Comparison of ENCODE assay signal across 36 mouse cellular contexts in the genomic region with DNA sequence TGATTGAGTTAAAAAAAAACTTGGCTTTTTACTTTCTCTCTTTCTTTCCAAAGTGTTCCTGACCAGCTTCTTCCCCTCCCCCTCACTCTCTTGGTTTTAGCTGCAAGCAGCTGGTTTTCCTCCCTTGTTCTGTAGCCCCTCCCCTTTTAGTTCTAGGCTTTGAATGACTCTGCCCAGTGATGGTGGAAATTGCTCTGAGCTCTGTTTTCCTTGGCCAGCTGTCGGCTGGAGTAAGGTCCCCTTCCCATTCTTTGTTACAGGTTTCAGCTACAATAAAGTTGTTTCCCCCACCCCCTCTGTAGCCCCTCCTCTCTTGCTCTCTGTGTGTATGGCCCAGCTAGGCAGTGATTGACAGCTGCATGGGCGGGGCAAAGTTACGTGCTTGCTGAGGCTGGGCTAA. TPM values are rescaled to one million over a fixed set of nuclear protein-coding genes. Genes with fewer than 3 reads are reported as not detected.
DNase-seq lines count a peak whose midpoint lies in the region; ATAC-seq lines count a peak whose summit lies in the region.
"Had no signal": no experiment of that assay in that cellular context is flagged by ENCODE, and none has a peak within 500 bp of the region (broad histone marks: within the 10 kb centered on the region; RNA-seq: fewer than 3 reads in every experiment).

No protein-coding gene starts in this region.

- ATAC-seq in hindbrain, embryonic 11.5 days (ENCODE audit: low FRiP score), result no peak
- no peak for ATAC-seq in hindbrain, embryonic 13.5 days (ENCODE audit: low FRiP score)
- no peak for ATAC-seq in monocyte, adult 5-6 weeks (replicated peaks; ENCODE audit: insufficient number of reproducible peaks, low FRiP score, low TSS enrichment, poor library complexity, severe bottlenecking)
- ATAC-seq: CD4-positive, CD25-positive, alpha-beta regulatory T cell, adult 4 months; forebrain, embryonic 16.5 days; hindbrain, embryonic 16.5 days; intestine, embryonic 15.5 days had no signal

- no peak overlapping the region for H3K4me3 ChIP-seq in hindbrain, embryonic 11.5 days (ENCODE audit: low read depth, low read length)
- no peak overlapping the region for H3K4me3 ChIP-seq in hindbrain, embryonic 13.5 days
- H3K4me3 ChIP-seq: embryonic facial prominence, embryonic 12.5 days; erythroblast, embryonic 14.5 days; forebrain, embryonic 12.5 days; heart, adult 2 months; heart, embryonic 10.5 days; heart, embryonic 13.5 days; hindbrain, embryonic 12.5 days; intestine, embryonic 15.5 days had no signal

- no peaks in the 10 kb centered on the region for H3K9me3 ChIP-seq in hindbrain, embryonic 11.5 days (ENCODE audit: control insufficient read depth, low read length)
- H3K9me3 ChIP-seq in hindbrain, embryonic 13.5 days, result peaks cover 4% of the 10 kb centered on the region; the same call in 1 of the 2 replicates
- H3K9me3 ChIP-seq: intestine, embryonic 15.5 days had no signal

- no peak overlapping the region for H3K4me2 ChIP-seq in hindbrain, embryonic 11.5 days (replicated peaks; ENCODE audit: low read depth, low read length)
- H3K4me2 ChIP-seq in hindbrain, embryonic 13.5 days, result no peak overlapping the region
- H3K4me2 ChIP-seq: embryonic facial prominence, embryonic 12.5 days; forebrain, embryonic 12.5 days; heart, embryonic 13.5 days; hindbrain, embryonic 12.5 days; intestine, embryonic 15.5 days had no signal

- H3K27ac ChIP-seq in hindbrain, embryonic 11.5 days (ENCODE audit: low read depth, low read length), result no peak overlapping the region
- no peak overlapping the region for H3K27ac ChIP-seq in hindbrain, embryonic 13.5 days
- H3K27ac ChIP-seq: embryonic facial prominence, embryonic 12.5 days; forebrain, embryonic 12.5 days; heart, adult 2 months; heart, embryonic 10.5 days; heart, embryonic 13.5 days; hindbrain, embryonic 12.5 days; intestine, embryonic 15.5 days had no signal

- peak; percentile 1 for DNase-seq in hindbrain, embryonic 11.5 days (ENCODE audit: low spot score)
- DNase-seq in ES-CJ7 (ENCODE audit: low read depth, low spot score), result peak; percentile 64
- DNase-seq in R1 (ENCODE audit: low read depth, low spot score), result peak; percentile 95
- peak; percentile 1 for DNase-seq in embryo, embryonic 10.5 days (ENCODE audit: low spot score)
- no peak for DNase-seq in right cerebral cortex, postnatal 14 days
- no peak for DNase-seq in cerebellum, adult 9-11 months
- DNase-seq: adrenal gland, postnatal 10 days; adrenal gland, postnatal 36 days; cerebellum, adult 11 months; cerebellum, adult 2 months; cerebellum, postnatal 36 days; gastrocnemius, postnatal 10 days; gastrocnemius, postnatal 36 days; heart, adult 2 months; heart, postnatal 14 days; heart, postnatal 4 days; kidney, adult 11 months had no signal

- H3K9ac ChIP-seq in hindbrain, embryonic 11.5 days (ENCODE audit: low read depth, low read length), result no peak overlapping the region
- H3K9ac ChIP-seq in hindbrain, embryonic 13.5 days, result no peak overlapping the region
- H3K9ac ChIP-seq: embryonic facial prominence, embryonic 12.5 days; forebrain, embryonic 12.5 days; heart, embryonic 13.5 days; hindbrain, embryonic 12.5 days; intestine, embryonic 15.5 days had no signal

- H3K27me3 ChIP-seq in hindbrain, embryonic 11.5 days (ENCODE audit: control insufficient read depth, insufficient read depth, low read length), result no peaks in the 10 kb centered on the region
- no peaks in the 10 kb centered on the region for H3K27me3 ChIP-seq in hindbrain, embryonic 13.5 days
- H3K27me3 ChIP-seq: embryonic facial prominence, embryonic 12.5 days; forebrain, embryonic 12.5 days; heart, embryonic 13.5 days; hindbrain, embryonic 12.5 days; intestine, embryonic 15.5 days had no signal

- 62% methylated on average over 3 of the region's 3 CpGs for WGBS in hindbrain, embryonic 11.5 days
- 57% methylated on average over 3 of the region's 3 CpGs for WGBS in hindbrain, embryonic 13.5 days

- H3K36me3 ChIP-seq in hindbrain, embryonic 11.5 days (ENCODE audit: control insufficient read depth, insufficient read depth, low read length), result no peaks in the 10 kb centered on the region
- no peaks in the 10 kb centered on the region for H3K36me3 ChIP-seq in hindbrain, embryonic 13.5 days
- H3K36me3 ChIP-seq: embryonic facial prominence, embryonic 12.5 days; forebrain, embryonic 12.5 days; heart, embryonic 10.5 days; heart, embryonic 13.5 days; hindbrain, embryonic 12.5 days; intestine, embryonic 15.5 days had no signal

- H3K4me1 ChIP-seq in hindbrain, embryonic 11.5 days (replicated peaks; ENCODE audit: control insufficient read depth, insufficient read depth, low read length), result no peaks in the 10 kb centered on the region
- no peaks in the 10 kb centered on the region for H3K4me1 ChIP-seq in hindbrain, embryonic 13.5 days (replicated peaks)
- H3K4me1 ChIP-seq: embryonic facial prominence, embryonic 12.5 days; forebrain, embryonic 12.5 days; heart, embryonic 10.5 days; heart, embryonic 13.5 days; hindbrain, embryonic 12.5 days; intestine, embryonic 15.5 days had no signal

RNA-seq across cellular contexts. Expression of gene Cyp2d12, which starts 47.9 kb away (rescaled TPM):
- not detected in 2 replicates for polyA plus RNA-seq in hindbrain, embryonic 11.5 days (2014; fragmentation: Nextera tagmentation; extraction: Ambion mirVana)
- not detected in 2 replicates for polyA plus RNA-seq in hindbrain, embryonic 13.5 days (2015; fragmentation: Nextera tagmentation; extraction: Ambion mirVana)
- not detected in 3 replicates for total RNA-seq in monocyte, adult 5-6 weeks (2017)
- total RNA-seq: adrenal gland, adult 18-20 months; adrenal gland, postnatal 36 days; gastrocnemius, adult 18-20 months; gastrocnemius, postnatal 10 days; gastrocnemius, postnatal 36 days; granulocyte monocyte progenitor cell, adult 5-6 weeks; heart, adult 2 months; heart, postnatal 14 days; heart, postnatal 4 days; MEL had no signal
- polyA plus RNA-seq: C2C12; CD4-positive, CD25-positive, alpha-beta regulatory T cell, adult 4 months; cerebellum, adult 2 months; cortical plate, adult 2 months; embryonic facial prominence, embryonic 12.5 days; erythroblast, embryonic 14.5 days; forebrain, embryonic 12.5 days; forebrain, embryonic 16.5 days; heart, adult 2 months; heart, embryonic 10.5 days; heart, embryonic 13.5 days; heart, embryonic 16.5 days; hindbrain, embryonic 12.5 days; hindbrain, embryonic 16.5 days; intestine, embryonic 15.5 days had no signal

Comparison
In these comparisons a context has a peak if more than half of its experiments do, and no peak if none do; other contexts are left out.
1. DNase-seq: peak in hindbrain, embryonic 11.5 days (single experiment), ES-CJ7 (single experiment), R1 (single experiment) and embryo, embryonic 10.5 days (single experiment); none in right cerebral cortex, postnatal 14 days (single experiment) and cerebellum, adult 9-11 months (single experiment).